16 mouse cellular contexts compared by ENCODE assay signal in genomic region chr14:74972216-74972615, GRCm38 (mm10). TPM values are rescaled to one million over a fixed set of nuclear protein-coding genes. Genes with fewer than 3 reads are reported as not detected.
DNase-seq lines count a peak whose midpoint lies in the region; ATAC-seq and TF ChIP-seq lines count a peak whose summit lies in the region.
"Had no signal": no experiment of that assay in that cellular context is flagged by ENCODE, and none has a peak within 500 bp of the region (broad histone marks: within the 10 kb centered on the region; RNA-seq: fewer than 3 reads in every experiment).

No protein-coding gene starts in this region.

- intact Hi-C loops in left cerebral cortex, postnatal 25 days (cut with DNase I) = no loop called here

- H3K27ac ChIP-seq in heart, embryonic 12.5 days (ENCODE audit: poor library complexity, severe bottlenecking) = no peak overlapping the region
- no peak overlapping the region for H3K27ac ChIP-seq in heart, embryonic 11.5 days (ENCODE audit: low read depth, low read length)
- H3K27ac ChIP-seq in liver, embryonic 14.5 days = peak overlapping the region; percentile 84
- no peak overlapping the region for H3K27ac ChIP-seq in hindbrain, embryonic 11.5 days (ENCODE audit: low read depth, low read length)
- H3K27ac ChIP-seq: heart, embryonic 13.5 days; hindbrain, embryonic 10.5 days had no signal

- peaks cover 33% of the 10 kb centered on the region for H3K4me1 ChIP-seq in heart, embryonic 12.5 days (replicated peaks)
- peaks cover 9% of the 10 kb centered on the region for H3K4me1 ChIP-seq in heart, embryonic 11.5 days (ENCODE audit: control insufficient read depth, insufficient read depth, low read length)
- peaks cover 53% of the 10 kb centered on the region for H3K4me1 ChIP-seq in erythroblast, embryonic 14.5 days (ENCODE audit: control insufficient read depth)
- peaks cover 38 to 48% of the 10 kb centered on the region in 2 experiments for H3K4me1 ChIP-seq in liver, embryonic 14.5 days (replicated peaks; ENCODE audit: control insufficient read depth in 2 of 2, insufficient read depth in 2 of 2, low read length in 1 of 2)
- H3K4me1 ChIP-seq in hindbrain, embryonic 11.5 days (replicated peaks; ENCODE audit: control insufficient read depth, insufficient read depth, low read length) = no peaks in the 10 kb centered on the region

- H3K4me3 ChIP-seq in heart, embryonic 12.5 days = no peak overlapping the region
- H3K4me3 ChIP-seq in heart, embryonic 11.5 days (ENCODE audit: low read depth, low read length) = no peak overlapping the region
- H3K4me3 ChIP-seq in erythroblast, embryonic 14.5 days (replicated peaks) = peak overlapping the region; percentile 36
- H3K4me3 ChIP-seq in liver, embryonic 14.5 days (ENCODE audit: insufficient read depth in 1 of 2, low read depth in 2 of 2, low read length in 2 of 2) = peak overlapping the region in 1 of 2 experiments; percentile 10; a peak in 1 of 4 replicates
- no peak overlapping the region for H3K4me3 ChIP-seq in hindbrain, embryonic 11.5 days (ENCODE audit: low read depth, low read length)
- H3K4me3 ChIP-seq: heart, embryonic 13.5 days; hindbrain, embryonic 10.5 days had no signal

- 0 out of 2 replicates have a peak, but pooled peaks cover 5% of the 10 kb centered on the region for H3K9me3 ChIP-seq in heart, embryonic 12.5 days (replicated peaks)
- no peaks in the 10 kb centered on the region for H3K9me3 ChIP-seq in heart, embryonic 11.5 days (replicated peaks; ENCODE audit: control insufficient read depth, low read length)
- no peaks in the 10 kb centered on the region for H3K9me3 ChIP-seq in erythroblast, embryonic 14.5 days (ENCODE audit: control insufficient read depth, low read length)
- no peaks in the 10 kb centered on the region for H3K9me3 ChIP-seq in liver, embryonic 14.5 days (ENCODE audit: control insufficient read depth, low read length)
- H3K9me3 ChIP-seq in hindbrain, embryonic 11.5 days (ENCODE audit: control insufficient read depth, low read length) = no peaks in the 10 kb centered on the region
- H3K9me3 ChIP-seq: heart, embryonic 13.5 days; hindbrain, embryonic 10.5 days had no signal

- TF ChIP-seq CTCF in liver, embryonic 14.5 days (IDR thresholded peaks at IDR 0.05; ENCODE audit: low read depth) = no peak

- no peak overlapping the region for H3K4me2 ChIP-seq in heart, embryonic 12.5 days
- no peak overlapping the region for H3K4me2 ChIP-seq in heart, embryonic 11.5 days
- H3K4me2 ChIP-seq in liver, embryonic 14.5 days (ENCODE audit: low read depth) = peak overlapping the region; percentile 44
- no peak overlapping the region for H3K4me2 ChIP-seq in hindbrain, embryonic 11.5 days (replicated peaks; ENCODE audit: low read depth, low read length)
- H3K4me2 ChIP-seq: heart, embryonic 13.5 days had no signal

- no peak overlapping the region for H3K9ac ChIP-seq in heart, embryonic 12.5 days
- H3K9ac ChIP-seq in heart, embryonic 11.5 days (ENCODE audit: low read depth, low read length) = no peak overlapping the region
- H3K9ac ChIP-seq in liver, embryonic 14.5 days (replicated peaks) = peak overlapping the region; percentile 53
- no peak overlapping the region for H3K9ac ChIP-seq in hindbrain, embryonic 11.5 days (ENCODE audit: low read depth, low read length)
- H3K9ac ChIP-seq: heart, embryonic 13.5 days had no signal

- peak; percentile 36; the same call in 1 of the 2 replicates for ATAC-seq in heart, embryonic 12.5 days (ENCODE audit: insufficient number of reproducible peaks, low FRiP score)
- no peak for ATAC-seq in heart, embryonic 11.5 days (replicated peaks; ENCODE audit: insufficient number of reproducible peaks, low FRiP score, low TSS enrichment)
- peak; percentile 89 for ATAC-seq in liver, embryonic 14.5 days (ENCODE audit: insufficient read depth)
- ATAC-seq in hindbrain, embryonic 11.5 days (ENCODE audit: low FRiP score) = no peak
- ATAC-seq: forebrain, embryonic 16.5 days; lung, postnatal 0 days had no signal

- 0 out of 2 replicates have a peak, but pooled peaks cover 6% of the 10 kb centered on the region for H3K27me3 ChIP-seq in heart, embryonic 12.5 days (replicated peaks)
- H3K27me3 ChIP-seq in heart, embryonic 11.5 days (ENCODE audit: control insufficient read depth, insufficient read depth, low read length) = no peaks in the 10 kb centered on the region
- H3K27me3 ChIP-seq in erythroblast, embryonic 14.5 days (ENCODE audit: control insufficient read depth) = no peaks in the 10 kb centered on the region
- no peaks in the 10 kb centered on the region for H3K27me3 ChIP-seq in liver, embryonic 14.5 days (ENCODE audit: control insufficient read depth, insufficient read depth, low read length)
- no peaks in the 10 kb centered on the region for H3K27me3 ChIP-seq in hindbrain, embryonic 11.5 days (ENCODE audit: control insufficient read depth, insufficient read depth, low read length)

- WGBS in heart, embryonic 12.5 days = 11% methylated on average over 3 of the region's 3 CpGs
- WGBS in heart, embryonic 11.5 days (ENCODE audit: insufficient replicate concordance) = 13% methylated on average over 3 of the region's 3 CpGs
- 2% methylated on average over 3 of the region's 3 CpGs for WGBS in liver, embryonic 14.5 days (ENCODE audit: insufficient replicate concordance)
- WGBS in hindbrain, embryonic 11.5 days = 58% methylated on average over 3 of the region's 3 CpGs

- TF ChIP-seq EP300 in liver, embryonic 14.5 days (IDR thresholded peaks at IDR 0.05; ENCODE audit: low read depth) = peak; percentile 90

- H3K36me3 ChIP-seq in heart, embryonic 12.5 days = no peaks in the 10 kb centered on the region
- no peaks in the 10 kb centered on the region for H3K36me3 ChIP-seq in heart, embryonic 11.5 days (ENCODE audit: control insufficient read depth, insufficient read depth, low read length)
- no peaks in the 10 kb centered on the region for H3K36me3 ChIP-seq in erythroblast, embryonic 14.5 days (ENCODE audit: control insufficient read depth)
- no peaks in the 10 kb centered on the region for H3K36me3 ChIP-seq in liver, embryonic 14.5 days (replicated peaks; ENCODE audit: control insufficient read depth, insufficient read depth, low read depth)
- no peaks in the 10 kb centered on the region for H3K36me3 ChIP-seq in hindbrain, embryonic 11.5 days (ENCODE audit: control insufficient read depth, insufficient read depth, low read length)
- H3K36me3 ChIP-seq: heart, embryonic 13.5 days; hindbrain, embryonic 10.5 days had no signal

- peak; percentile 54 for DNase-seq in MEL-GATA-1-ER (ENCODE audit: extremely low read depth, low read depth)
- DNase-seq in liver, embryonic 14.5 days (ENCODE audit: low read depth in 3 of 3, low spot score in 3 of 3) = peak; percentile 60 to 62 (median 62)
- DNase-seq in hindbrain, embryonic 11.5 days (ENCODE audit: low spot score) = no peak
- DNase-seq in left cerebral cortex, postnatal 25 days (ENCODE audit: low spot score in 2 of 2) = no peak
- no peak for DNase-seq in lung, postnatal 36 days
- DNase-seq: cerebellum, adult 8-10 months; gastrocnemius, postnatal 25 days; right cerebral cortex, adult 18-20 months; spleen, adult 18-20 months had no signal

RNA-seq across cellular contexts. Expression of gene Lrch1, which starts 24.5 kb away (rescaled TPM):
- 16.2 and 16.6 TPM in 2 replicates for polyA plus RNA-seq in heart, embryonic 12.5 days (2016; fragmentation: Nextera tagmentation; extraction: Ambion mirVana)
- polyA plus RNA-seq in heart, embryonic 11.5 days (2014; fragmentation: Nextera tagmentation; extraction: Ambion mirVana) = 10.0 and 11.1 TPM in 2 replicates
- 0.31 and 0.51 TPM in 2 replicates for polyA plus RNA-seq in erythroblast, embryonic 14.5 days (2012)
- polyA plus RNA-seq in liver, embryonic 14.5 days (2012; rRNA removed) = 2.7 and 2.8 TPM in 2 replicates
- 3.4 and 4.4 TPM in 2 replicates for polyA plus RNA-seq in liver, embryonic 14.5 days (2014; fragmentation: Nextera tagmentation; extraction: Ambion mirVana)
- polyA plus RNA-seq in hindbrain, embryonic 11.5 days (2014; fragmentation: Nextera tagmentation; extraction: Ambion mirVana) = 12.0 and 12.6 TPM in 2 replicates
- total RNA-seq in left cerebral cortex, postnatal 25 days (2021) = 10 to 100 TPM; 14.2 to 15.8 TPM

RNA-seq across cellular contexts. Expression of gene Rubcnl, which starts 43.6 kb away (rescaled TPM):
- polyA plus RNA-seq in heart, embryonic 12.5 days (2016; fragmentation: Nextera tagmentation; extraction: Ambion mirVana) = 1.5 TPM in 2 replicates
- polyA plus RNA-seq in heart, embryonic 11.5 days (2014; fragmentation: Nextera tagmentation; extraction: Ambion mirVana) = 1.1 and 1.2 TPM in 2 replicates
- 0.01 TPM in 1 of 2 replicates, not detected in the other for polyA plus RNA-seq in erythroblast, embryonic 14.5 days (2012)
- 0.12 and 0.21 TPM in 2 replicates for polyA plus RNA-seq in liver, embryonic 14.5 days (2012; rRNA removed)
- 0.09 and 0.15 TPM in 2 replicates for polyA plus RNA-seq in liver, embryonic 14.5 days (2014; fragmentation: Nextera tagmentation; extraction: Ambion mirVana)
- polyA plus RNA-seq in hindbrain, embryonic 11.5 days (2014; fragmentation: Nextera tagmentation; extraction: Ambion mirVana) = 0.20 and 0.22 TPM in 2 replicates
- 1 to 10 TPM; 1.6 to 2.6 TPM for total RNA-seq in left cerebral cortex, postnatal 25 days (2021)

Comparison
In these comparisons a context has a peak if more than half of its experiments do, and no peak if none do; other contexts are left out.
1. ATAC-seq: peak in heart, embryonic 12.5 days (single experiment) and liver, embryonic 14.5 days (single experiment); none in heart, embryonic 11.5 days (single experiment) and hindbrain, embryonic 11.5 days (single experiment).
2. DNase-seq: peak in MEL-GATA-1-ER (single experiment) and liver, embryonic 14.5 days (3 of 3); none in hindbrain, embryonic 11.5 days (single experiment), left cerebral cortex, postnatal 25 days (0 of 2) and lung, postnatal 36 days (single experiment).